Mouse (Mus musculus) limb, embryonic 12.5 days (tissue): ENCODE measurements around the gene Unc13b. TPM values are rescaled to one million over a fixed set of nuclear protein-coding genes. Genes with fewer than 3 reads are reported as not detected.

ENCODE experiments used
- ATAC-seq: fragments of 200-750 bp; cut with Nextera tagmentation; 2 replicates; pipeline ENCODE4 v1.8.0; 2017; ENCODE audit warnings: low read depth, moderate TSS enrichment; ENCODE audit not compliant: insufficient number of reproducible peaks, insufficient read depth, low FRiP score, low TSS enrichment
- H3K27ac ChIP-seq: fragments of 300-500 bp; sonication (generic); 2 replicates; pipeline ENCODE4 v1.5.1; 2016; ENCODE audit warnings: mild to moderate bottlenecking, moderate library complexity
- H3K27me3 ChIP-seq: fragments of 300-500 bp; sonication (generic); 2 replicates; pipeline ENCODE4 v1.6.1; 2016; ENCODE audit warnings: mild to moderate bottlenecking, moderate library complexity
- H3K36me3 ChIP-seq: fragments of 300-500 bp; sonication (generic); 2 replicates; pipeline ENCODE4 v1.6.1; 2016; ENCODE audit warnings: mild to moderate bottlenecking, moderate library complexity
- H3K4me1 ChIP-seq: fragments of 300-500 bp; sonication (generic); replicated peaks from 2 replicates; pipeline ENCODE4 v1.6.1; 2016
- H3K4me2 ChIP-seq: fragments of 300-500 bp; sonication (generic); 2 replicates; pipeline ENCODE4 v1.6.1; 2016; ENCODE audit warnings: mild to moderate bottlenecking, moderate library complexity
- H3K4me3 ChIP-seq: fragments of 300-500 bp; sonication (generic); replicated peaks from 2 replicates; pipeline ENCODE4 v1.5.1; 2016; ENCODE audit warnings: mild to moderate bottlenecking
- H3K9ac ChIP-seq: fragments of 300-500 bp; sonication (generic); replicated peaks from 2 replicates; pipeline ENCODE4 v1.6.1; 2016; ENCODE audit warnings: mild to moderate bottlenecking, moderate library complexity
- H3K9me3 ChIP-seq: fragments of 300-500 bp; sonication (generic); 2 replicates; pipeline ENCODE4 v1.6.1; 2016; ENCODE audit warnings: mild to moderate bottlenecking, moderate library complexity
- WGBS: fragments of 180-500 bp; shearing (Covaris S2); methylation state at CpG from one replicate; pipeline ENCODE4 v1.1.7; 2016; 5-methylcytosine and 5-hydroxymethylcytosine counted together
- polyA plus RNA-seq: library from polyadenylated mRNA; unstranded; fragments of >200 nt; fragmentation: Nextera tagmentation; extraction: Ambion mirVana; gene quantifications from 2 replicates; pipeline ENCODE4 v1.2.1, GENCODE M21; 2016

Unc13b gene
- polyA plus RNA-seq, 1 experiment from 2014 or later = 3.5 TPM

DNA sequence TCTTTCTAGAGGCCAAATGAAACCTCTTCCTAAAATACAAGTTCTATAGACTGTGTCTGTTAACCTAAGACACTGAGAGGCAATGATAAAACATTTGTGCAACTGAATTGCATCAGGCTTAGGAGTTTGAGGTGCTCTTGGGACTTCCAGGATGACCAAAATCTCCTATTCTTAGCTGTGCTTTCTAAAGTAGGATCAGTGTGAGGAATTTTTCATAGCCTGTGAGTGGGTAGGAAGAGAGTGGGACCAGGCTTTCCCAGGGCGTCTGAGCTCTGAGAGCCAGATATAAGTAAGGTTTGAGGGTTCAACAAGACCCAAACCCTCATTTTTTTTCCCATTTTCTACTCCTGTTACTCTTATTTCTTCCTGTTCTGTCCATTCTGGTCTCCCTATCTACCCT is 174.2 kb downstream of the Unc13b start:
- Histone ChIP-seq H3K4me1 (no peaks in the 10 kb centered on the region), H3K27ac (no peak overlapping the region), H3K27me3 (no peaks in the 10 kb centered on the region), H3K9ac (no peak overlapping the region), H3K4me2 (no peak overlapping the region), H3K36me3 (no peaks in the 10 kb centered on the region), H3K9me3 (no peaks in the 10 kb centered on the region), H3K4me3 (no peak overlapping the region)
- ATAC-seq = no peak
- 81% methylated on average over 1 of the region's 1 CpGs for WGBS

DNA sequence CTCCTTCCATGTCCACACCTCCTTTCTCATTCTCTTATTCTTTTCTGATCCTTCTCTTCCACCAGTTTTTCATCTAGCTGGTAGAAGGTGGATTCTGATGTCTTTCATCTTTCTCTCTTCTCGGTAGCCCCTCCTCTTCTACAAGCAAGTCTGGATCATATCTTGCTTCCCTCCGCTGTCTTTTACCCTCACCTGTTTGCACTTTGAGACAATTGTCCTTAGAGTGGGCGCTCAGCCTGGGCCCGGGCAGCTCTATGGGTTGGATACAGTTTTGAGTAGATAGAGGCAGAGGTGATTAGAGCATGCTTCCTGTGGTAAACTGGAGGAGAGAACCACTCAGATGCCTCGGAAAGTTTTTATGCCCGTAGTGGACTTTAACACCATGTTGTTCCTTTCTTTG is 174.7 kb downstream of the Unc13b start:
- Histone ChIP-seq H3K4me3 (no peak overlapping the region), H3K9ac (no peak overlapping the region), H3K27ac (no peak overlapping the region), H3K27me3 (no peaks in the 10 kb centered on the region), H3K9me3 (no peaks in the 10 kb centered on the region), H3K36me3 (no peaks in the 10 kb centered on the region), H3K4me2 (no peak overlapping the region), H3K4me1 (no peaks in the 10 kb centered on the region)
- WGBS = 89% methylated on average over 6 of the region's 6 CpGs
- ATAC-seq = no peak

DNA sequence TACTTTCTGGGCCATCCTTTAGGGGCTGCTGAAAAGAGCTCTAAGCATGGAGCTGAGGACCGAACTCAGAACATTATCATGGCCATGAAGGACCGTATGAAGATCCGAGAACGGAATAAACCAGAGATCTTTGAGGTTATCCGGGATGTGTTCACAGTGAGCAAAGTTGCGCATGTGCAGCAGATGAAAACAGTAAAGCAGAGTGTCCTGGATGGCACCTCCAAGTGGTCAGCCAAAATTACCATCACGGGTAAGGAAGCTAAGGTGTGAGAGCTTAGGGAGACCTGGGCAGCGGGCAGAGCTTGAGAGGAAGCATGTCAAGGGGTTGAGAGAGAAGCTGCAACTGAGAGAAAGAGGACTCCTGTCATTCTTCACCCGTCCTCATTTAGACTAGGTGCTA is 178.1 kb downstream of the Unc13b start:
- Histone ChIP-seq H3K27me3 (no peaks in the 10 kb centered on the region), H3K9me3 (no peaks in the 10 kb centered on the region), H3K27ac (no peak overlapping the region), H3K4me3 (no peak overlapping the region), H3K4me2 (no peak overlapping the region), H3K36me3 (no peaks in the 10 kb centered on the region), H3K9ac (no peak overlapping the region), H3K4me1 (peaks cover 12% of the 10 kb centered on the region; the same call in 1 of the 2 replicates)
- WGBS = 93% methylated on average over 9 of the region's 9 CpGs
- no peak for ATAC-seq

DNA sequence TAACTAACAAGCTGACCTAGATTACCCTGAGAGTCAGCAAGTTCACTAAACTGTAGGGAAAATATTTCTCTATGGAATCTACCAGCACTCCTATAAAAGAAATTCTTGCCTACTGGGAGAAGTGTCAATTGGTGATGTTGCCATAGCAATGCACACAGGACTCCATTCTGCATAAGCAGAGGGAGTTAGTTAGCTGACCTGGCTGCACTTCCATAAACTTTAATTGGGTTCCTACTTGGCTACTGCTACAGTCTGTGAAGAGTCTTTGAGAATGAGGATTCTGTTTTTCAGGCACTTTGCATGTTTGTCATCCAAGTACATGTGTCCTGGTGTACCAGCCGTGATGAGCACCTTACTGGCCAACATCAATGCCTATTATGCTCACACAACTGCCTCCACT is 182.0 kb downstream of the Unc13b start:
- H3K4me2 ChIP-seq = no peak overlapping the region
- H3K27me3 ChIP-seq = no peaks in the 10 kb centered on the region
- H3K4me1 ChIP-seq = peaks cover 12% of the 10 kb centered on the region; the same call in 1 of the 2 replicates
- no peaks in the 10 kb centered on the region for H3K36me3 ChIP-seq
- H3K27ac ChIP-seq = no peak overlapping the region
- ATAC-seq = no peak
- no peak overlapping the region for H3K9ac ChIP-seq
- H3K9me3 ChIP-seq = no peaks in the 10 kb centered on the region
- 65% methylated on average over 1 of the region's 1 CpGs for WGBS
- no peak overlapping the region for H3K4me3 ChIP-seq

DNA sequence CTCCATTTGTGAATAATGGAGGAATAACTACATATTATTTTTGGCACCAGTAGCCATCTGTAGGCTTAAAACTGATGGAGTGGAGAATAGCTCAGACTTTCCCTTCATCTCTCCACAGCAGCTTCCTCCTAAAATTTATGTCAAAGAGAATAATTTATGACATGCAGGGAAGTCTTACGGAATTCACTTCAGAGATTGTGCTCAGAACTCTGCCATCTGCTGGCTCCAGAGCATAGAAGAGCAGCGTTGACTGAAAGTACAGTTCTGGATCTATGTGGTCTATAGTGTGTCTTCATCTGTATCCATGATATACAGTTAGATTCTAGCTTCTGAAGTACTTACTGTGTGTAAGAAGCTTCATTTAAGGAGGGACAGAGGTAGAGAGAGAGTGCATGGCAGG is 185.3 kb downstream of the Unc13b start:
- H3K36me3 ChIP-seq = no peaks in the 10 kb centered on the region
- ATAC-seq = no peak
- H3K4me2 ChIP-seq = no peak overlapping the region
- H3K4me3 ChIP-seq = no peak overlapping the region
- H3K9me3 ChIP-seq = no peaks in the 10 kb centered on the region
- H3K9ac ChIP-seq = no peak overlapping the region
- no peak overlapping the region for H3K27ac ChIP-seq
- 41% methylated on average over 2 of the region's 2 CpGs for WGBS
- no peaks in the 10 kb centered on the region for H3K27me3 ChIP-seq
- peaks cover 12% of the 10 kb centered on the region; the same call in 1 of the 2 replicates for H3K4me1 ChIP-seq

DNA sequence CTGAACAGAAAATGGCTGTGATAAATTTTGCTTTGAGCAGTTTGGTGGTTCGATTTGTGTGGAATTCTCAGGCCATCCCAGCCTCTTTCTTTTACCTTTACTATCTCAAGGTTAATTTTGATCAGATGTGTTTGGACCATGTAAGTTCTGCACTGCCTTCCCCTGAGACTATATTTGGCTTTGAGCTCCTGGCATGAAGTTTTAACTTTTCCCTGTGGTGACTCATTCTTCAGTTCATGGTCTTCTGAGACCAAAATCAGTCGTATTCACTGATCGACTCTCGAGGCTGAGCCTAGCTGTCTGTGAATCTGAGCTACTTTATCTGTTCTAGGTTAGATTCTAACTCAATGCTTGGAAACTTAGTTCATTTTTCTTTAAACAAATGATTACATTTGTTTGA is 187.0 kb downstream of the Unc13b start:
- no peak overlapping the region for H3K4me2 ChIP-seq
- no peak overlapping the region for H3K27ac ChIP-seq
- 84% methylated on average over 4 of the region's 4 CpGs for WGBS
- no peaks in the 10 kb centered on the region for H3K36me3 ChIP-seq
- H3K9ac ChIP-seq = no peak overlapping the region
- H3K4me3 ChIP-seq = no peak overlapping the region
- no peak for ATAC-seq
- no peaks in the 10 kb centered on the region for H3K9me3 ChIP-seq
- peaks cover 4% of the 10 kb centered on the region; the same call in 1 of the 2 replicates for H3K4me1 ChIP-seq
- no peaks in the 10 kb centered on the region for H3K27me3 ChIP-seq

DNA sequence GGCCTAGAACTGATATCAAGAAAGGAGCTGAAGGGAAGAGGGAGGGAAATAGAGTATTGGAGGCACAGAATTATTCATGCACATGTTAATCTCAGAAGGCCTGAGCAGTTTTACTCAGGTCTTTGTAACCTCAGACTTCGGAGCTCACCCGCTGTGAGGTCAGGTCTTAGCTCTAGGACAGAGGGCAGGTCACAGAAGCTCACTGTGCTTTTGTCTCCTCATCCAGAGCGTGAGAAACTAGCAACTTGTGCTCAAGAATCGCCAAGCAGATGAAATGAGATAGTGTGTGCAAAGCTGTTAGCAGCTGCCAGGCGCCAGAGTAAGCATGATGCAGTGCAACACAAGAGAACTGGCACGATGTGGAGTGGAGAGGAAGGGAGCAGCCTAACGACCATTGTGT is 189.3 kb downstream of the Unc13b start:
- 77% methylated on average over 7 of the region's 7 CpGs for WGBS
- no peaks in the 10 kb centered on the region for H3K27me3 ChIP-seq
- H3K4me1 ChIP-seq = no peaks in the 10 kb centered on the region; the same call in 1 of the 2 replicates
- no peaks in the 10 kb centered on the region for H3K9me3 ChIP-seq
- no peak for ATAC-seq
- H3K4me3 ChIP-seq = no peak overlapping the region
- no peaks in the 10 kb centered on the region for H3K36me3 ChIP-seq
- H3K9ac ChIP-seq = no peak overlapping the region
- H3K27ac ChIP-seq = no peak overlapping the region
- no peak overlapping the region for H3K4me2 ChIP-seq

DNA sequence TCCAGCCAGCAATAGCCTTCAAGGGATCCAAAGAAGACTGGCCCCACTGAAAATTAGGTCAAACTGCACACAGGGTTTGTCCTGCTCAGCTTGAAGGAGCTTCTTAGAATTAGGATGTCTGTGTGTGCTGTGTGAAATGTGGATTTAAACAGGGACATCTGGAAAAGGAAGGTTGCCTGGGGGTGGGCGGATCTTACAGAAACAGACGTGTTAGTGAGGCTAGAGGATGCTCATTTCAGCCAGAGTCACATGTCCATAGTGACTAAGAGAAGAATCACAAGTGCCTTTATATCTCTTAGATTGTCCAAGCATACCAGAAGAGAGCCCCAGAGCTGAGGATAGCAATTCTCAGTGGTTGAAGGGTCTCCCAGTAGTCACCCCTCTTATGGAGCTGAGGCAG is 190.2 kb downstream of the Unc13b start:
- no peak overlapping the region for H3K4me2 ChIP-seq
- 78% methylated on average over 2 of the region's 2 CpGs for WGBS
- H3K9ac ChIP-seq = no peak overlapping the region
- no peaks in the 10 kb centered on the region for H3K36me3 ChIP-seq
- no peaks in the 10 kb centered on the region for H3K9me3 ChIP-seq
- H3K4me3 ChIP-seq = no peak overlapping the region
- no peaks in the 10 kb centered on the region; the same call in 1 of the 2 replicates for H3K4me1 ChIP-seq
- no peak overlapping the region for H3K27ac ChIP-seq
- no peaks in the 10 kb centered on the region for H3K27me3 ChIP-seq
- no peak for ATAC-seq

DNA sequence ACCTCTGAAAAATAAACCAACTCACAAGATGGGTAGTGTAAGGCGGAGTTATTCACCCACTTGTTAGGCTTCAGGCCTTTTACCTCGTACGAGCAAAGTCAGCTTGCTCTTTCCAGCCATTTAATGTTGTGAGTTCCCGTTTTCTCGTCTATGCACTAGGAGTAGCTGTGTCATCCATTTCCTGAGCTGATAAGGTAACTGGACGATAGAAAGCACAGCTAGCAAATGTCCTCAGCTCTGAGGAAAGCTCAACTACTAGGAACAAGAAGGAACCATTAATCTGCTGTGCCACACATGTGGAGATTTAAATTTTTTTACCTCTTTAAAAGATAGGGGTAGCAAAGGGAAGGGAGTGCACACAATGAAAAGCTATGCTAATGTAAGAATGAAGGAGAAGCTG is 192.5 kb downstream of the Unc13b start:
- 73% methylated on average over 6 of the region's 6 CpGs for WGBS

DNA sequence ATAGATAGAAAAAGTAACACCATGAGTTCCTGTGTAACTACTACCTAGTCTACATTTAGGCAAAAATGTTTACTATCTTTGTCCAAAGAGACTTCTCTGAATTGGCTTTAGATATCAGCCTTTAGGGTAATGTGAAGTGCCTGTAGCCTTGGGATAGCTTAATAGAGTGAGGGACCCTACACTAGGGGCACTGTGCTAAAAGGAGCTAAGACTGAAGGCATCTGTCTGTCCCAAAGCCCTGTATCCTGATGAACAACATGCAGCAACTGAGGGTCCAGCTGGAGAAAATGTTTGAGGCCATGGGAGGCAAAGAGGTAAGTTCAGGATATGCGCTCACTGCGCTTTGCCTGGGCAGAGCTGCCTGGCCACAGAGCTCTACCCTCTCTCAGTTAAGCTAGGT is 198.3 kb downstream of the Unc13b start:
- H3K27ac ChIP-seq = no peak overlapping the region
- no peak overlapping the region for H3K9ac ChIP-seq
- no peak overlapping the region for H3K4me3 ChIP-seq
- no peaks in the 10 kb centered on the region for H3K27me3 ChIP-seq
- H3K36me3 ChIP-seq = no peaks in the 10 kb centered on the region
- WGBS = 93% methylated on average over 2 of the region's 2 CpGs
- H3K4me1 ChIP-seq = peaks cover 21% of the 10 kb centered on the region
- H3K4me2 ChIP-seq = no peak overlapping the region
- no peaks in the 10 kb centered on the region for H3K9me3 ChIP-seq
- ATAC-seq = no peak

More for the DNA sequence above, 192.5 kb downstream of the Unc13b start:
- no peak overlapping the region for H3K27ac ChIP-seq
- H3K4me2 ChIP-seq = no peak overlapping the region
- H3K9ac ChIP-seq = no peak overlapping the region
- no peak overlapping the region for H3K4me3 ChIP-seq
- H3K27me3 ChIP-seq = no peaks in the 10 kb centered on the region
- ATAC-seq = no peak
- no peaks in the 10 kb centered on the region for H3K9me3 ChIP-seq
- H3K4me1 ChIP-seq = no peaks in the 10 kb centered on the region; the same call in 1 of the 2 replicates
- no peaks in the 10 kb centered on the region for H3K36me3 ChIP-seq

DNA sequence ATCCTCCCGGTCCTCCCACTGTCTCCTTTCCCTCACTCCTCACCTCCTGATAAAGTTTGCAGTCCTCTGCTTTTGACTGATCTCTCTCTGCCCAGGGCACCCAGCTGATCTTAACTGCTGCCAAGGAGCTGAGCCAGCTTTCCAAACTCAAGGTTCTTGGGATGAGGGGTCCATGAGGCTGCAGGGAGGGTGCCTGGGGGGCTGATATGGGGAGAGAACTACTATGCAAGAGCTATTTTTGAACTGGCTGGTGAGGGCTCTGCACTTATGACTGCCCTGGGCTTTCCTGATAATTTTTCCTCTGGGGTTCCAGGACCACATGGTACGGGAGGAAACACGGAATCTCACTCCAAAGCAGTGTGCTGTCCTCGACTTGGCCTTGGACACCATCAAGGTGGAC is 199.8 kb downstream of the Unc13b start:
- Histone ChIP-seq H3K27ac (no peak overlapping the region), H3K4me1 (peaks cover 21% of the 10 kb centered on the region), H3K36me3 (no peaks in the 10 kb centered on the region), H3K9ac (no peak overlapping the region), H3K4me2 (no peak overlapping the region), H3K27me3 (no peaks in the 10 kb centered on the region), H3K4me3 (no peak overlapping the region), H3K9me3 (no peaks in the 10 kb centered on the region)
- ATAC-seq = no peak
- 88% methylated on average over 4 of the region's 4 CpGs for WGBS

DNA sequence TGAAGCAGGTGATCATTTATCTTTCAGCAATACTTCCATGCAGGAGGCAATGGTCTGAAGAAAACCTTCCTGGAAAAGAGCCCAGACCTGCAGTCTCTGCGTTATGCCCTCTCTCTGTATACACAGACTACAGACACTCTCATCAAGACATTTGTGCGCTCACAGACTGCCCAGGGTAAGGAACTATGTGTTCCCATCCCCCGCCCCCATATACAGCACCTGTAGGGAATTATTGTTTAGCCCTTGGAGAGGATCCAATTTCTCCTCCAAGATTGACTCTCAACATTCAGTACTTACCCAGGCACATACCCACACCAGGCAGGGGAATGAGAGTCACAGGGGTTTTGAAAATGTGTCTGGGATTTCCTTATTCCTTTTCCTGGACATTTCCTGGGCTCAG is 200.7 kb downstream of the Unc13b start:
- no peak overlapping the region for H3K4me2 ChIP-seq
- no peak overlapping the region for H3K4me3 ChIP-seq
- H3K27ac ChIP-seq = peak overlapping the region; percentile 0; the same call in 1 of the 2 replicates
- H3K4me1 ChIP-seq = peaks cover 21% of the 10 kb centered on the region
- H3K9ac ChIP-seq = no peak overlapping the region
- H3K27me3 ChIP-seq = no peaks in the 10 kb centered on the region
- H3K9me3 ChIP-seq = no peaks in the 10 kb centered on the region
- peak; percentile 57; the same call in 1 of the 2 replicates for ATAC-seq
- H3K36me3 ChIP-seq = no peaks in the 10 kb centered on the region
- 40% methylated on average over 3 of the region's 3 CpGs for WGBS
